Mouse (Mus musculus): ENCODE results near the gene Engase. TPM values are rescaled to one million over a fixed set of nuclear protein-coding genes. Genes with fewer than 3 reads are reported as not detected.

Engase gene
- total RNA-seq (2022), result 10 to 100 TPM; 12.6 to 18.2 (median 15.3) TPM

DNA sequence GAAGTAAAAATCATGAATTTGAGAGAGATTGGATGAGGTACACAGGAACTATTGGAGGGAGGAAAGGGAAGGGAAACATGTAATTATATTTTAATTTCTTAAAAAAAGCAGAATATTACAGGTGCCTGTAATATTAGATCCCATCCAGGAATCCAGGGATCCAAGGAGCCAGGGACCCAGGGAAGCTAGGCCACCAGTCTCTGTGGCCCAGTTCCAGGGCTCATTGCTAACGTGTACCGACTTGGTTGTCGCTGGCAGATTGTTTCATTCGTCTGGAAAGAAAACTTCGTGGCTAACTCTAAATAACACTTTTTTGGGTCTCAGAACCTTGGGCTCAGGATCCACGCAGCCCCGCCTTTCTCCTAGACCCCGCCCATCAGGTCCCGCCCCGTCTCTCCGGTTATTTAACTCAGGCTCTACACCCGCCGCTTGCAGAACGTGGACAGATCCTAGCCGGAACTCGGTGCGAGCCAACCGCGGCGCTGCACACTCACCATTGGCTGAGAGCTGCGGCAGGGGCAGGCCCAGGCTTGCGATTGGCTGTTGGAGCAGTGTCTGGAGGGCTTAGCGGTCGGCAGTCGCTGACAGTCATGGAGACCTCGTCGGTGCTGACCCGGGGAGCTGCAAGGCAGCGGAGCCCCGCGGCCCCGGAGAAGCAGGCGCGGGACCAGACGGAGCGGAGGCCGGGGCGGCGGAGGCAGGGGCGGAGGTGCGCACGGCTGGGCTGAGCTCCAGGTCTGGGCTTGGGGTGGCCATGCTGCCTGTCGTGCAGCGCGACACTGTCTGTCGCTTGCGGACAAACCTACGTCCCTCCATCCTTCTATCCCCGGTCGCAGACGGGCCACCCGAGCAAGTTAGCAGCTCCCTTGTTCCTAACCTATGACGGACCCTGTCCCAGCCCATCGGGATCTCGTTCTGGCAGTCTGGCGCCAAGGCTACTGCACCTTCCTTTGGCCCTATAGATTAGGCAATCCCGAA, at the start of gene Engase:
TSS of gene Engase (plus strand) at position 434 of the 978 bp plus-strand sequence.
- DNase-seq (ENCODE audit: low spot score in 2 of 2), result peak; percentile 90 to 95

DNA sequence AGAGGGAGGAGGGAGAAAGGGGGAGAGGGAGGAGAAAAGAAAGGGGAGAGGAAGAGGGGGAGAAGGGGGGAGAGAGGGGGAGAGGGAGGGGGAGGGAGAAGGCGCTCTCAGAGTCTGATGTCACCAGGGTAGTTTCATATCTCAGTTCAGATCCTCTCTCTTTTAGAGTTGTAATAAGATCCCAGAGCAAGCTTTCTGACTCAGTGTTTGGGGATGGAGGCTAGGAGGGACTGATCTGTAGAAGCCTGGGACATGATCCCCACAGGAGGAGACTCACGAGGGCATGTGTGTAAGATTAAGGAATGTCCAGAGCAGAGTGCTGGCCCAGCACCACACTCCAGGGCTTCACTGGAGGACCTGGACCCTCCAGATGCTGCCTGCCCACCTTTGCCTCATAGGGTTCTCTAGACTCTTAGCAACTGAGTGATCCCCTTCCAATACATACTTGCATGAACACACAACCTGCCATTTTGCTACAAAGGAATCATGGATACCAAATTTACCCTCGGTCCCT, 49.3 kb upstream of the Engase start:
- no peak for DNase-seq (ENCODE audit: low spot score in 2 of 2)

DNA sequence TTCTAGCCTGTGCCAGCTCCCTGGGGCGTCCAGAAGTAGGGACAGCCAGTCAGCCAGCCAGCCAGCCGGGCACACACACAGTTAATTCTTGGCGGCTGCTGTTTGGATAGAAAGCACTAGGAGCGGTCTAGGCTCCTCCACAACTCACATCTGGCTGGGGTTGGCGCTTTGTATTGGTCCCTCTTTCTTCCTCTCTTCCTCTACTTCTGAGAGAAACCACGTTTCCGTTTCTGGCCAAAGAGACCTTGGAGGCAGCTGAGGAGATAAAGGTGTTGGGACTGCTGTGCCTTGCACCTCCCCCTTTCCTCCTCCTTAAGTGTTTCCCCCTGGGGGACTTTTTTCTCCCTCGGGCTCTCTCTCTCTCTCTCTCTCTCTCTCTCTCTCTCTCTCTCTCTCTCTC, 48.6 kb upstream of the Engase start, which contains the start of gene C1qtnf1:
TSS of gene C1qtnf1 (plus strand) at position 218 of the 400 bp plus-strand sequence.
- DNase-seq (ENCODE audit: low spot score in 2 of 2), result no peak

DNA sequence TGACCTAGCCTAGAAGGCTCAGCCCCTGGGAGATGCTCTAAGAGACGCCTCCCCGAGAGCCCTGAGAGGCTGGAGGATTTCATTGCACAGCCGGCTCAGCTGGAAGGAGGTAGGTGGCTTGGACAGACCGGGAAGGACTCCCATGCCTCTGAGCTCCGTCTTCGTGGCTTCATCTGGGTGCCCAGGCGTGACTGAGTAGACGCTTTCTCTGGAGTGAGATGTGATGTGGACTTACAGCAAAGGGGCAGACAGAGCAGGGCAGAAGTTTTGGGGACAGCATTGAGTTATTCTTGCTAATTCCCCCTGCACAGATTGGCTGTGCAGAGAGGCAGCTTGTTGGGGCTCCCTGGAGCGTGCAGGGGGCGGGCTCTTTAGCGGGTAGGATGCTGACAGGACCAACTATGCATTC, 48.2 kb upstream of the Engase start:
- no peak for DNase-seq (ENCODE audit: low spot score in 2 of 2)

DNA sequence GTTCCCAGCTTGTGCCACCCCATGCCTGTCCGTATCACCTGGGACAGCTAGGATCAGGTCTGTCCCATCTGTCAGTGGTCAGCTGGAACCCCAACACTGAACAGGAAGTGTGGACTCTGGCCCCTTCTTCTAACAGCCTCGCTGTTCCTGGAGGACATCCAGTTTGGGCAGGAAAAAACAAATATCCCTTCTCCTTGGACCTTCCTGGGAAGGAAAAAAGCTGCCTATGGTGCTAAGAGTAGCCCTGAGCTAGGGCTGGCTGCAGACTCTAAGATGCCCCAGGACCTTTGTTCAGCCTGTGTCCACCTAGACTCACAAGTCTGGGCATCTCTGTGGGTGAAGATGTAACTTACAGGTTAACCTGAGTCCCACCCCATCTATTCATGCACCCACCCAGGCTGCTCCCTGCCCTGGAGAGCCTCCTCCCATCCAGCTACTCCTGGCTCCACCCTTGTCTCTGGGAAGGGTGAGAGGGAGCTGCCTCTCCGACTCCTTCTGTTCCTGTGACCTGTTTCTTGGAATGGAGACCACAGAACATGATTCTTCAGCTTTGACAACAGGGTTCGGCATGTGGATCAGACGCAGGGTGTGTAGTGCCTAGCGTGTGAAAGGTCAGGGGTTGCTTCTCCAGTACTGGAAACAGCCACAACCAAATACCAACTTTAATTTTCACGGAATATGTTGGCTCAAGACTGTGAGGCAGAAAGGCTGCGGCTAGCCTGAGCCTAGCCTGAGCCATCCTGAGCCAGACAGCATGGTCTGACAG, 47.5 kb upstream of the Engase start:
- no peak for DNase-seq (ENCODE audit: low spot score in 2 of 2)

DNA sequence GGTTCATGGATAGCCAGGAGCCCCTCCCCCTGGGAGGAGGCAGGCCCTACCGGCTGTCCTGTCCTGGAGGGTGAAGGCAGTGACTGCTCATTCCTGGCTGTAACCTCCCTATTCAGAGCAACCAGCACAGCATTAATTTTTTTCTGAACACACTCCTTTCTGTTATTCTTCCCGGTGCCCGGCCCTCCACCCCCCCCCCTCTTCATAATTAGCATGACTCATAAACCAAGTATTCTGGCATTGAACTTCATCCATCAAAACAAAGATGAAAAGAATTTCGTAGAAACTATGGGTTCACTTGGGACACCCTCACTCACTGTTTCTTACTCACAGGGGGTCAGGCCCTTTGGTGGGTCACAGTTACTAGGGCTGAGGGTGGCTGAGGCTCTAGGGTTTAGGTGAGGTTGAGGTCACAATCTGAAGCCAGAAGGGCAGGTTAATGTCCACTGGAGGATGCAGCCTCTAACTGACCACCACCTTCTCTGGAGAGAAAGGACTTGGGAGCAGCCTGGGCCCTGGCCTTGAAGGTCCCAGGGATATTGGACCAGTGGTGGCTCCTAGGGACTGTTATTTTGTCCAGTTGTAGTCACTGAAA, 46.2 kb upstream of the Engase start:
- DNase-seq (ENCODE audit: low spot score in 2 of 2), result no peak

DNA sequence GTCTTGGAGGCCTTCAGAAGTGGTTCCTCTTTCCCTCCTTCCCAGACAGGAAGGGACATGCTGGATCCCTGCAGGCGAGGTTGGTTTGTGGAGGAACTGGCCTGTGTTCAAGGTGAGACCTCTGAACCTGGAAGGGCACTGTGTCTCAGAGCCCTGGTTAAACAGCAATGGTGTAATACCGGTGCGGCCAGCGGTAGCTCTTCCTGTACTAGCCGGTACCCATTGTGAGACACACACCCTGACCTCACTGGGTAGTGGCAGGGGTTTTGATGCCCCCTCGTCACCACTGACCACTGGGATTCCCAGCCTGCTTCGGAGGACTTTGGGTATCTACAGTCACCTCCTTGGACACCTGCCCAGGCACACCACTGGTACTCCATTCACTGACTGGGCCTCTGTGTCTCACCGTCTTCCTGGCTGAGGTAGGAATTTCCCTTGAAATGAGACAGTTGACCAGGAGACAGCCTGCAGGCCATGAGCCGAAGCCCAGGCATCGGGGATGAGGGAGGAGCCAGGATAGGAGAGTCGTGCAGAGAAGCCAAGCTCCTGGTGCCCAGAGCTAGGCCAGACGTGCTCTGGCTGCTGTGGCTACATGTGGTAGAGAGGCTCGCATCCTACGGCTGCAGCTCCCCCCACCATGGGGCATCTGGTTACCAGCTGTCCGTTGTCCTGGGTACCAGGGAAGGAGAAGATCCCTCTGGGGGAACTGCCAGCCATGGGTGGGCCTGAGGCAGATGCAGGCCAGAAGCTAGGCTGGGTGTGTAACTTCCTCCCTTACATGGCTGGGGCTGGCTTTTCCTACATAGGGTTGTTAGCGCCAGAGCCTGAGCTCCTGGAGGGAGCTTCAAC, 45.3 kb upstream of the Engase start:
- no peak for DNase-seq (ENCODE audit: low spot score in 2 of 2)

DNA sequence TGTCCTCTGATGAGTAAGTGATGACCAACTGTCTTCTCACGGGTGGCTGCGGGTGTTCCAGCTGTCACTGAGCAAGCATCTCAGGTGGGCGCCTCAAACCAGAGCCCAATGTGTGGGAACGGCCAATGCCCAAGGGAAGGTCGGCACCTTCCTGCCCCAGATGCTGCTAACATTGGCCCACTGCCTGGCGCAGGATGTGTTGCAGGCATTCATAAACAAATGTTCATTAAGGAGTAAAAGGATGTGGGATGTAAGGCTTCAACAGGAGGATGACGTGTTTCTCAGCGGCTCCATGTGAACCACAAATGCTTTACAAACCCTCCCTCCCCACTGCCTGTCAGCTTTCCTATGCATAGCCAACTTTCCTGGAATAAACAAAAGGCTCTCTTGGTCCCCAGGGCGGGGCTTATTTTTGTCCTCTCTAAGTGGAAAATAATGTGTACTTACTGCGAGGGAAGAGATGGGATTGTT, 43.2 kb upstream of the Engase start:
- no peak for DNase-seq (ENCODE audit: low spot score in 2 of 2)

DNA sequence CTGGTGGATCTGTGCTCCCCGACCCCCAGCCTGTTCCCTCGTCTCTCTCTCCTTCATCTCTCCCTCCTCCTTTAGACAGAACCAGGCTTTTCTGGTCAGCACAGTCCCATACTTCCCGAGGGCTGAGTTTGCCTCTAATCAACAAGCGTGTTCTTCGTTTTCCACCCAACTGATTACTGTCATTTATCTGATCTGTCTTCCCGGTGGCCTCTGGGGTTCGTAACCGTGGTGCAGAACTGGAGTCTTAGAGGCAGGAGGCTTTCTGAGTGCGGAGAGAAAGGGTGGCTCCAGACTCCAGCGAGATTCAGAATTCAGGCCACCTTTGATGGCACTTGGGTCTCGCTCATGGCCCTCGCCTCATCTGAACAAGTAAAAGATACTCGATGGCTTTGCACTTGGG, 42.5 kb upstream of the Engase start:
- DNase-seq (ENCODE audit: low spot score in 2 of 2), result no peak

DNA sequence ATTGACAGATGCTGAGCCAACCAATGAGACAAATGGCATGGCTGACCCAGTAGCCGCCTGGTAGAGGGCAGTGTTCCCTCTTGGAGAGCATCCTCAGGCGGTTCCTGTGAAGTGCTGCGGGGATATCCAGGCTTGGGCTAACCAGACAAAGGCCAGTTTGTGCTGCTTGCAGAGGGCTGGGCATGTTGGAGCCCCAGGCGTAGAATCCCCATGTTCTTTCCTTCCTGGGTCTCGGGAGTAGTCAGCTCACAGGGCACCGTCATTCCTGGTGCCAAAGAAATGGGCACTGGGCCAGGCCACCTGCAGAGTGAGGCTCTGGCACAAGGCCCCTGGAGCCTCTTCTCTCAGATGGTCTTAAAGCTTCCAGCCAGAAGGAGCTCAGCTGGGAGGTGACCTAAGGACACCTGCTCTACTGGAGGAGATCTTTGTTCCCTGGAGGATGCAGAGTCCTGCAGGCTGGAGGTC, 40.1 kb upstream of the Engase start:
- DNase-seq (ENCODE audit: low spot score in 2 of 2), result no peak

DNA sequence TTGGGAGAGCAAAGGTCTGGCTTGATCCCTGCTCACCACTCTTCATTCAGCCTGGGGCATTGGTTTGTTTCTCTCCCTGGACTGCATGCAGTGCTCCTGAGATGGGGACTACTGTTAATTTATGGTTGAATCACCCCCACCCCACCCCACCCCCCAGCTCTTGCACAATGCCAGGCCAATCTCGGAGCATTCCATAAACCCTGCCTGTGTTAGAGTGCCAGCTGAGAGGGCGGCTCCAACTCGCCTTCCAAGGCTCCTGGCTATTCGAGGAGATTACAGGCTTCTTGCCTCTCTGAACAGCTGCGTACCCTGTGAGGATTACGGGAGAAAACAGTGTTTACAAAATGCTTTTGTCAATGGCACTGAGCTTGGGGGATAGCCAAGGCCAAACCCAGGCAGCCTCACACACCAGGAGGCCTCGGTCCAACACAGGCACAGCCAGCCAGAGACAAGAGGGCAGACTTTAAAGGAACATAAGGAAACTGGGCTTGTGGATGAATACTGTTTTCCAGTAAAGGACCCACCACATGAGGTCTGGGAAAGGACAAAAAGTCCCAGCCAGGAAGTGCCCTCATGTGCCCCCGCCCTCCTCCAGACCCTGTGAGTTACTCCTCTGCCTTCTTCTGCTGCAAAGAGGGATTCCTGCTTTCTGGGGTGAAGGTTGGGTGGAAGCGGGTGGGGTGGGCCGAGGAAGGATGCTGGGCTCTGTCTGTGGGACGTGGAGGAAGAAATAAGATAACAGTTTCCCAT, 37.8 kb upstream of the Engase start:
- DNase-seq (ENCODE audit: low spot score in 2 of 2), result no peak

DNA sequence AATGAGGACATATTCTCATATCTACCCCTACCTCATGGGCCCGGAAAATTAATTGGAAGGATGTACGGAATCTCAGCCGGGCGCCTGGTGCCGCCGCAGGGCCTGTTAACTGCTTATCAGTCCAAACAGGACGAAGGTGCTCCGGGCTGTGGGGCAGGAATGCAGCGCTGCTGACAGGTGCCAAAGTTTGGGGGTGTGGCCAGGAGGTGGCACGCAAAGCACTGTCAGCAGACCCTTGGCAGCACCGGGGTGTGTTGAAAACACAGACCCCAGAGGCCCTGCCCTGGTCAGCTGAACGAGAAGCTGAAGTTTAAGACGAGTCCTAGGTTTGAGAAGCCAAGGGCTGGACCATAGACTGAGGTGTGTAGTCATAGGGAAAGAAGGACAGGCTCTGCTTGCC, 33.9 kb upstream of the Engase start:
- DNase-seq (ENCODE audit: low spot score in 2 of 2), result no peak

DNA sequence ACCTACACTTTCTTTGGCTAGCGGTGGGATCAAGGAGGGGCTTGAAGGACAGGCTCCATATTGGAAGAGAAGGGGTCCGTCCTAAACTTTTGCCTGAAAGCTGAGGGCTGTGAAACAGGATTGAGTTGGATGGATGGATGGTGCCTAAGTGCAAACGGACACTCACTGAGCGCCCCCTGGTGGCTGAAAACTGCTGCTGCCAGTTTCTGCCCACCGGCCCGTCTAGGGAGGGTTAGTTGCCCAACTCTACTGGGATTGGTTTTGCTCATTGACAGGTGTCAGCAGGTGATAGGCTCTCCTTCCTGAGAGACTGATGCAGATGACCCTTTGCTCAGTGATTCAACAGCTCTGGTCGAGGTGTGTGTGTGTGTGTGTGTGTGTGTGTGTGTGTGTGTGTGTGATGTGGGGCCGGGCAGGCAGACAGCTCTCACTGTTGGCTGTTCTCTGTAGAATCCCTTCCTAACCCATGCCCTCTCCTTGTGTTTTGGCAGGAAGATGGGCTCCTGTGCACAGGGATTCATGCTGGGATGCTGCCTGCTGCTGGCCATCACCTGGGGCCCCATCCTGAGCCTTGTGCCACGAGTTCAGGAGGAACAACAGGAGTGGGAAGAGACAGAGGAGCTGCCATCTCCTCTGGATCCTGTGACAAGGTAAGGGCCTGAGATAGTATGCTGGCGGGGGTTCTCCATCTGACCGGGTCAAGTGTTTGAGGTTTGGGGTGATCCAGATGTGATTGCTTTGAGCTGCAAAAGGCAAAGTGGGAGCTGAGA, 33.2 kb upstream of the Engase start:
- DNase-seq (ENCODE audit: low spot score in 2 of 2), result no peak

DNA sequence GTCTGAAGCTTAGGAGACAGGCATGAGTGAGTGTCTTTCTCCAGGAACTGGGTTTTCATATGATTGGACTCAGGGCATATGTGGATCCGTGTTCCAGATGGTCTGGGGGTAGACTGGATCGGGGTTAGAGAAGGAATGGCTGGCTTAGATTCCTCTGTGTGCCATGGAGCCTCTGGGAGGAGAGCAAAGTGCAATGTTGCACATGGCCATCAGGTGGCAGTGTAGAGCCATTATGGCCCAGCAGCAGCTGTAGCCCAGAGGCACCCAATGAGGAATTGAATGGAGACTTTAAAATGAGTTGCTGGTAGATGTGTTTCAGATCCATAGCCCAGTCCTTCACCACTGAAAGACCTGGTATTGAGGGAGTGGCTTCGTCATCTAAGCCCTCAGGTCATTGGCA, 30.8 kb upstream of the Engase start:
- DNase-seq (ENCODE audit: low spot score in 2 of 2), result no peak

DNA sequence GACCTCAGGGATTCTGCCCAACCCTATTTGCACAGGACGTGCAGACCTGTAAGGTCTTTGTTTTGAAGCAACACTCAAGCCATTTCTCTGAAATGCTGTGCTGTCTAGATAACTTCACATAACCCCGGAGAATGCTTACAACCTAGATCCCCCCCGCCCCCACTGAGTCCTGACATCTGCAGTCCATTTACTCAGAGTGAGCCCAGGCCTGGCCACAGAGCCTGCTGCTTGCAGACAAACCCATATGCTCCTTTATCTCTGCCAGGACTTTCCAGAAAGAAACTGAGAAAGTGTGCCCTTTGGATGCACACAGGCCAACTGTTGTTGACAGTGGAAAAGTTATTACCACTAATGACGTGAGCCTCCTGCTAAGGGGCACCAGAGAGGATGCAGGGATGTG, 29.3 kb upstream of the Engase start:
- no peak for DNase-seq (ENCODE audit: low spot score in 2 of 2)

DNA sequence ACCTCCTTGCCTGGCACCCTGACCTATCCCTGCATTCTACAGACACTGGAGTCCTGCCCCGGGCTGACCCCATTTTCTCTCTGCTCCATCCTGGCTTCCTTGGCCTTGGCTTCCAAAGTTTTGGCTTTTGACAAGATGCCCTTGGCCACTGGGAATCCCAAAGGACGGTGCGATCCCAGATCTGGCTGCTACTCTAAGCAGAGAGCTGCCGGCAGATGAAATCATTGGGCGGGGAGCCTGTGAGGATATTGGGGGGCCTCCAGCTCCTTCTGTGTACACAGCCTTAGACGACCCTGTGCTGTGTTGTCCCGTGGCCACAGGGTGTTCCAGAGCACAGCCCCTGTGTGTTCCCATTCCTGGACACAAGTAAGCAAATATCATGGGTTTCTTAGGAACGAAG, 28.2 kb upstream of the Engase start:
- no peak for DNase-seq (ENCODE audit: low spot score in 2 of 2)

DNA sequence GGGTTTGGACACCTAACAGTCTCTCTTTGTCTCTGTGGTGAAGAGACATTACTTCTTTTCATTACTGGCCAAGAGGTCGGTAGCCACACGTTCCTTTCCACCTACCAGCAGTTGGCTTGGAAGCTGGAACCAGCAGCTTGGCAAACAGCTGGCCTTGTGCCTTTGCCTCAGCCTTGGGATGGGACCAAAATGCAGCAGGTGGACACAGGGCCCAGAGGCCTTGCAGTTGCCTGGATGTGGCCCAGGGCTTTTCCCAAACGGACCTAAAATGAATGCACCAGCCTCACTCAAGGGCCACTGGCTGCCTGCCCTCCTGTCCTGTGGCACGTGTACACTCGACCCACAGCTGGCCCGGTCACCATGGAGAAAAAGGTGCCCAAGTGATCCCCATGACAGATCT, 25.4 kb upstream of the Engase start:
- DNase-seq (ENCODE audit: low spot score in 2 of 2), result no peak

DNA sequence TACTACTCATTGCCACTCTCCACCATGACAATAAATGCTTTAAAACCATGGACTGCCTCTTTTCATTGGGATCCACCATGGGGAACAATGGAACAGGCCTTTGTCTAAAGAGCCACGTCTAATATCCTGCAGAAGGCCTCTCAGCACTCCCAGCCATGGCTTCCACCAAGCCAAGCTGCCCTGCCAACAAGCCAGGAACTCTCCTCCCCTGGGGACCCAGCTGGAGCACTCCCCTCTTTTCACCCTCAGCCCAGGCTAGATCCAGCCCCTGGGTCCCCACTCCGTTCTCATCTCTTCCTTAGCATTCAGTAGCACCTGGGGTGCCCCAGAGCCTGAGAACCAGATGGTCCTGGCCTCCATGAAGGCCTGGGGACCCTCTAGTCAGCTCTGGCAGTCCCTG, 23.7 kb upstream of the Engase start:
- DNase-seq (ENCODE audit: low spot score in 2 of 2), result no peak
